Mouse (Mus musculus) ES-E14 (cell line): ENCODE measurements at regions not wholly inside any gene's neighbourhood (a gene's known extent, or its start where the extent isn't known, plus 50 kb on each side); places are given as distances from the start of the nearest gene placed in this dataset.

ENCODE experiments used
- CHD2 ChIP-seq: IDR thresholded peaks from 2 replicates; pipeline ENCODE4 v1.6.1; 2014; ENCODE audit warnings: mild to moderate bottlenecking, low read depth, low read length, inconsistent platforms
- HCFC1 ChIP-seq: IDR thresholded peaks from 2 replicates; pipeline ENCODE4 v1.6.1; 2012; ENCODE audit warnings: low read length, inconsistent platforms, borderline replicate concordance; ENCODE audit not compliant: insufficient read depth
- MAFK ChIP-seq: IDR thresholded peaks from 2 replicates; pipeline ENCODE4 v1.6.1; 2014; ENCODE audit warnings: mild to moderate bottlenecking, low read depth, low read length, inconsistent platforms; ENCODE audit not compliant: insufficient read depth
- ZNF384 ChIP-seq: IDR thresholded peaks from 2 replicates; pipeline ENCODE4 v1.6.1; 2012; ENCODE audit warnings: low read depth, low read length, inconsistent platforms

GRCm38 (mm10) chr9:62611452-62611851, 66.2 kb upstream of the Itga11 start:
- TF ChIP-seq MAFK = no peak
- TF ChIP-seq HCFC1 = no peak
- TF ChIP-seq ZNF384 = no peak
- TF ChIP-seq CHD2 = no peak
